Mouse (Mus musculus) lung, postnatal 4 days (tissue): ENCODE results near the gene Cdcp1.

Source experiments
- DNase-seq, 2 experiments: peaks; one replicate each; pipeline ENCODE4 v3.0.0; 2021

The Cdcp1 gene

DNA sequence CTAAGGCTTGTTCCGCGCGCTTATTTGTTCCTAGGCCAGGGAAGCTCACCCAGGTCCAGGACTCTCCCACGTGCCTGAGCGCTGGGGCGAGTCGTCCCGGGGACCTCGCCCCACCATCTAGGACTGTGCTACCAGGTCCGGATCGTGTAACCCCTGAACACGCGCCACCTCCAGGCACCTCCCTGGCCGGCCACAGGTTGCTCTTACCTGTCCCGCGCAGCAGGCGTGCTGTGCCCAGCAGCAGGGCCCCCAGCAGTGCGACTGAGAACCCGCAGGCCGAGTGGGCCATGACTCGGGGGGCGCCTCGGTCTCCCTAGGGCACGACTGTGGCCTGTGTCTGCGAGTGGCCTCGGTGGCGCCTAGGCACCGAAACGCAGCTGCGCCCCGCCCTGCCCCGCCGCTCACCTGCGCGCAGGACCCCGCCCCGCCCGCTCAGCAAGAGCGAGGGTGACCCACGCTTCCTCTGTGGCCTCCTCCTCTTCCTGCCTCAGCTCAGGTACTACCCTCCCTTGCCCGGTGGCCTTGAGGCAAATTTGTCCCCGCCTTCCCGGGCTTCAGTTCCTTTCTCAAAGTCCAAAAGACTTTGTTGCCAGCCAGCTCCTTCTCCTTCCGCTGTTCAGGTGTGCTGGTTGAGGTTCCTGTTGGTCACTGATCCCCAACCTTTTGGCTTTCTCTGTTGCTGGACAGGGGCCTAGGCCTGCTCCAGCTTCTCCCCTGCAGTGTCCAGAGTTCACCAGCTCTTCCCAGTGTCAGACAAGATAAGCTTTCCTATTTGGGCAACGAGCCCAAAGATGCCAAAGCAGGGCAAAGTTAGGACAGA lies at the start of gene Cdcp1:
Cdcp1 (minus strand) TSS at position 418 of the 820 bp plus-strand sequence.
- peak; percentile 46 to 67 for DNase-seq

- DNase-seq = peak; percentile 85 to 90
Observed at GRCm38 (mm10) chr9:123260611-123261021, 44.8 kb upstream of the Cdcp1 start, which contains the start of gene Tmem158. Tmem158 (minus strand) TSS chr9:123260764.

- peak in 1 of 2 experiments; percentile 68 for DNase-seq
Observed at GRCm38 (mm10) chr9:123259896-123260610, 44.2 kb upstream of the Cdcp1 start.

DNA sequence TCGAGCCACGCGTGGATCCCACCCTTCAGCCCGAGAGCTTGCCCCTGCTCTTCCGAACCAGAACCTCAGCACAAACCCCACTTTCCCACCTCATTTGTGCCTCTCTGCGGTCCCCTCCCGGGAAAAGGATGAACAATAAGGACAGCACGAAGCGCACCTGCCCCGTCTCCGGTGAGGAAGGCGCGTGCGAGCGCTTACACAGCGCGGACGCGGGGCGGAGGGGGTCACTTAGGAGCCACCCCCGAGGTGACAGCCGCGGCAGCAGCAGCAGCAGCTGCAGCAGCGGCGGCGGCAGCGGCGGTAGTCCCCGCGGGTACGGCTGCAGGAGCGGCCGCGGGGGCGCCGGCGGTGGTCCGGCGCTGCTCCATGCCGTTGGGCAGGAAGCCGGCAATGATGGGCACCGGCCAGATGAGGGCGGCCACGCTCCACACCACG lies 43.6 kb upstream of the Cdcp1 start:
- peak; percentile 90 for DNase-seq

GRCm38 (mm10) chr9:123258796-123259195 lies 43.0 kb upstream of the Cdcp1 start:
- no peak for DNase-seq

DNA sequence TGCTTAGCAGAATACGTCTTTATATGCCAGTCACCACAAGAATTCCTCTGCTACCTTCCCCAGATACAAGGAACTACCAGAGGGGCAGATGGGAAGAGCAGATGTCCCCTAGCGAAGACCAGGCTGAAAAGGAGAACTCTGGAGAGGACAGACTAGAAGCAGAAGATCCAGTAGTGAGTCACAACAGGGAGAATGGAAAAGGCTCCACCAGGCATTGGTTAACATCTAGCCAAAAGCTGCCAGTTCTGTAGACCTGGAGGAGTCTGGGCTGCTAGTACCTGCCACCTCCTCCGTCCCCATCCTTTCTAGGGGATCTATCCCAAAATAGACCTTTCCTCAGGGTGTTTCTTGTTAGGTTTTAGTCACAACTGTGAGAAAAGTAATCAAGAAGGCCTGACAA lies 39.9 kb upstream of the Cdcp1 start:
- DNase-seq = no peak

DNA sequence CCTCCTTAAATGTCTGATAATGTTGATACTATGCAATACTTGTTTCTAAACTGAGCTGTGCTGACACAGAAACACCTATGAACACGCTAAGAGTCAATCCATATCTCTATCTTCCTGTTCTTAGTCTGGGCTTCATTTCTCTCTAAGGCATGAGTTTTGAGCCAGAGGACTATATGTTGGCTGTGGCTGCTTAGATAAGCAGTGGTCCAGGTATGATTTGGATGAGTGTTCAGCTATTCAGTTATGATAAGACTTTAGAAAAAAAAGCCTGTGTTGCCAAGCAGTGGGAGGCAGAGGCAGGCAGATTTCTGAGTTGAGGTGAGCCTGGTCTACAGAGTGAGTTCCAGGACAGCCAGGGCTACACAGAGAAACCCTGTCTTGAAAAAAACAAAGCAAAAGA lies 32.2 kb upstream of the Cdcp1 start:
- DNase-seq = no peak

DNA sequence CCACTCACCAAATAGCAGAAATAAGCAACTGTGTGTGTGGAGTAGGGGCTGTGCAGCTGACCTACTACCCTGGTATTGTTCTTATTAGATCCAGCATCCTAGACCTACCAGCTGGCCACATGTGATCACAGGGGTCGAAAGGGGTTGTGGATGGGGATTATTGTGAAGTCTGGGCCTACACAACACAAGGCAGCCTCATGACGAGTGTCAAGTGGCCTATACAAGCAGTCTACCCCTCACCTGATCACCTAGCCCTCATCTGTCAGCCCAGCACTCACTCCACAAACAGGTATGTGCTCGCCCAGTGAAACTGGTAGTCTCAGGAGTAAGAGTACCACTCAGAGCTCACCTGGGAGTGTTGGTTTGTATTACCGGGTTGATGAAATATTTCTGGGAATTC lies 29.3 kb upstream of the Cdcp1 start:
- DNase-seq = no peak

- DNase-seq = no peak
Observed at GRCm38 (mm10) chr9:123243988-123244387, 28.1 kb upstream of the Cdcp1 start.

- DNase-seq = no peak
Observed at GRCm38 (mm10) chr9:123241191-123241590, 25.4 kb upstream of the Cdcp1 start.

GRCm38 (mm10) chr9:123240751-123241150 lies 24.9 kb upstream of the Cdcp1 start:
- no peak for DNase-seq

GRCm38 (mm10) chr9:123240271-123240670 lies 24.4 kb upstream of the Cdcp1 start:
- no peak for DNase-seq

DNA sequence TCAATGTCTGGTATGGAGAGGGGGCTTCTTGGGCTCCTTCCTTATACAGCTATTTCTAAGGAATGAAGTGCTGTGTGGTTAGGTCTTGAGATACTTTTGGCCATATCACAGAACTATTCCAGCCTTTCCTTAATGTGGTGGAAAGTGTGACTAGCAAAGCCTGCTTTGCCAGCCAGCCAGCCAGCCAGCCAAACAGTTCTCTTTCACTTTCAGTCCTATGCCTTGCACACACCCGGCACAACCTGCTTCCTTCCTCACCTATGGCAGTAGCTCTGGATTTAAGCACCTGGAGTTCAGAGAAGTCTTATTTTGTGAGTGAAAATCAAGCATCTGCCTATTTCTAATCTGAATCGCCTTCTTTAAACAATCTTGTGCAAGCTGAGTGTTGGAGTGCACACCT lies 23.8 kb upstream of the Cdcp1 start:
- DNase-seq = no peak

DNA sequence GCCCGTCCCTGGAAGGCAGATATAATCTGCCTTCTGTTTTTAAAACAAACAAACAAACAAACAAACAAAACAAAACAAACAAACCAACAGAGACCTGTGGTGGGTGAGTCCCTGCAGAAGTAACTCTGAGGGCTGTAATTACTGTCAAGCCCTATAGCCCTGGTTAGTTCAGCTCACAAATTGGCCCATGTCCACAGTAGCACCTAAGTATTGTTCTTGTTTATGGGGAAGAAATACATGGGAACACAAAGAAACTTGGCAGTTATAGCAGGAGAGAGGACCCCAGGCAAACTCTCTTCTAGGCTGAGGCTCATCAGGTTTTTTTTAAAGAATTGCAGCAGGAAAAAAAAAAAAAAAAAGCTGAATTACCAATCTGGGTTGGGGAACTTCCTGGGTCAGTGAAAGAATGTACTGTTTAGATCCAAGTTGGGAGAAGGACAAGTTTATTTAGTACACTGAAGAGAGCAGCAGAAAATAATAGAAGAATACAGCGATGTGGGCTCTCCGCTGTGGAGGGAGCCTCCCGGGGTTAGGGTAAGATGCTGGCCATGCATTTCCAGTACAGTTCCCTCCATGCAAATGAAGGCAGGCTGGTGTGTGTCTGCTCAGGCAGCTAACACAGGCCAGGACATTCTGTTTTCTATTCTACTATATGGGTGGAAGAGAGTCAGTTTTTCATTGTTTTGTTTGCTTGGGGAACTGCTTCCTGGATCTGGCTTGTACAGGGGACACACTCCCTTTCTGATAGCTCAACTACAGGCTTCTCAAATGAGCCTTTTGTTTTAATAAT lies 22.6 kb upstream of the Cdcp1 start:
- DNase-seq = peak; percentile 15 to 43

GRCm38 (mm10) chr9:123237739-123238138 lies 21.9 kb upstream of the Cdcp1 start:
- peak; percentile 69 to 86 for DNase-seq

GRCm38 (mm10) chr9:123235621-123236020 lies 19.8 kb upstream of the Cdcp1 start:
- DNase-seq = no peak

- no peak for DNase-seq
Observed at GRCm38 (mm10) chr9:123229826-123230225, 14.0 kb upstream of the Cdcp1 start.

GRCm38 (mm10) chr9:123228671-123229070 lies 12.8 kb upstream of the Cdcp1 start:
- no peak for DNase-seq

GRCm38 (mm10) chr9:123227106-123227750 lies 11.4 kb upstream of the Cdcp1 start:
- DNase-seq = no peak

- DNase-seq = no peak
Observed at GRCm38 (mm10) chr9:123224863-123225431, 9.1 kb upstream of the Cdcp1 start.

DNA sequence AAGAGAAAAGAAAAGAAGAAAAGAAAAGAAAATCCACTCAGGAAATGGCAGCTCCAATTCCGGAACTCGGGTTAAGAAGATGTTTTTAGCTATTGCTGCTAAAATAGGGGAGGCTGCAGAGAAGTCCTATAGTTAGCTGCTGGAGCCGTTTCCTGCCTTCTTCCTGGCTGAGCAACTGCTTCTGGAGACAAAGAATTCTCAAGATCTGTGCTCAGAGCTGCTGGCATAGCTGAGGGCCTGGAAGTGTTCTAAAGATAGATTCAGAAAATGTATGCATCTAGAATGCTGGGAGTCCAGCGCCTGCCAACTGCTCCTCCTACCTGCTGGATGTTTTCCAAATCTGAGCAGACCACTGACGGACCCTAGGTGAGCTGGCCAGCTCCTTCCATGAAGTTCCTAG lies 4.0 kb upstream of the Cdcp1 start:
- DNase-seq = no peak

GRCm38 (mm10) chr9:123213371-123213770 lies 2.5 kb downstream of the Cdcp1 start:
- DNase-seq = no peak
